Mouse (Mus musculus): ENCODE results near the gene Slc43a3.

The Slc43a3 gene

GRCm38 (mm10) chr2:84996376-84996775 lies 60.0 kb downstream of the Slc43a3 start:
- DNase-seq: no peak

- peak; percentile 10 to 27 for DNase-seq
Observed at GRCm38 (mm10) chr2:84999486-85000181, 63.3 kb downstream of the Slc43a3 start.

- DNase-seq: peak; percentile 30 to 50
Observed at GRCm38 (mm10) chr2:85001497-85001896, 65.1 kb downstream of the Slc43a3 start.

DNA sequence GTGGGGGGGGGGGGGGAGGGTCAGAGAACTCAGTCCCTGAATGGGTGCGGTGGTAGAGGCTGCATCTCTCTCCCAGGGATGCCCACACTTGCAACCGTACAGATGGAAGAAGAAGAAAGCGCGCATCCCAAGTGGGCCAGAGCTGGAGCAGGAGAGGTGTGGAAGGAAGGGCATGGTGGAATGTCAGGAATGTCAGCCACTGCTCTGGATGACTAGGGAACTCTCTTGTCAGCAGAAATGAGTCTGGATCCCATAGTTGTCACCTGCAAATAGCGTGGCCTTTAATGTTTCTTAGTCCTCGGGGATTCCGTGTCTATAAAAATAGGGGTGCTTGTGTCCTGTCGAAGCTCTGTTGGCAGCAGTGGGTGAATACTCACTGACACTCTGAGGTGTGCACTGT lies 66.2 kb downstream of the Slc43a3 start:
- no peak for DNase-seq

DNA sequence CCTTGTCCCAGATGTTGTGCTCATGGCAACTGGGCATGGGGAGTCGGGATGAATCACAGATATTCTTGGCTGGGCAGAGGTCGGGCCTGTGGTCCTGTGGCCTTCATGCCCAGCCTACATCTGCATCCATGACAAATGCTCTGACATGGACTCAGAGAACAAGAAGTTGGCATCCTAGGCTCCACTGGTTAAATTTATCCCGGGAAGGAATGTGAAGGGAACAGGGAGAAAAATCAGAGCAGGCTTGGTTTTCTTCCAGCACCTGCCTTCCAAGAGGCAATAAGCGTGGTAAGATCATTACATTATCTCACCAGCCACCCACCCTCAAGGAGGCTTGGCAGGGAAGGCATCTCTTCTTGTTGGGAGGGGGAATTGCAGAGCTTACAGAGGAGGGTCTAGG lies 68.0 kb downstream of the Slc43a3 start:
- no peak for DNase-seq

- no peak for DNase-seq
Observed at GRCm38 (mm10) chr2:85006600-85006999, 70.2 kb downstream of the Slc43a3 start.

DNA sequence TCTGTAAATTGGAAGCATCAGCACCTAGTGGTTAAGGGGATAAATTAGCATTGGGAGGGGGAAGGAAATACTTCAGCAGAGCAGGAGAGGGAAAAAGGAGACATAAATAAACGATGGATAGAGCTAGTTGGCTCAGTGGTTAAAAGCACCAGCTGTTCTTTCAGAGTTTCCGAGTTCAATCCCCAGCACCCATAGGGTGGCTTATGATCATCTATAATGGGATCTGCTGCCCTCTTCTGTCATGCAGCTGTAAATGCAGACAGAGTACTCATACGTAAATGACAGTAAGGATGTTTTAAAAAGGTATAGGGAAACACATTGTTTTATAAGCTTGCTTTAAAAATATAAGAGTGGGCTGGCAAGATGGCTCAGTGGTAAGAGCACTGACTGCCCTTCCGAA lies 71.3 kb downstream of the Slc43a3 start:
- DNase-seq: peak; percentile 19 to 40
